Mouse (Mus musculus) ES-Bruce4 (cell line): ENCODE data around the gene Ptcd1. TPM values are rescaled to one million over a fixed set of nuclear protein-coding genes. Genes with fewer than 3 reads are reported as not detected.
"Not testable (repeated sequence)": the region's sequence is repeated elsewhere in the genome, so short reads cannot be mapped to it uniquely, and the experiment has no call there.

Source experiments
- H3K27ac ChIP-seq: 2 replicates; pipeline ENCODE4 v1.5.1; 2012; ENCODE audit warnings: low read length, inconsistent platforms; ENCODE audit not compliant: insufficient read depth
- H3K27me3 ChIP-seq: 2 replicates; pipeline ENCODE4 v1.6.1; 2012; ENCODE audit warnings: mild to moderate bottlenecking, low read length, inconsistent platforms; ENCODE audit not compliant: control insufficient read depth, poor library complexity, insufficient read depth, severe bottlenecking
- H3K36me3 ChIP-seq: 2 replicates; pipeline ENCODE4 v1.6.1; 2012; ENCODE audit warnings: inconsistent platforms, mild to moderate bottlenecking, low read length, moderate library complexity; ENCODE audit not compliant: control insufficient read depth, poor library complexity, insufficient read depth, severe bottlenecking
- H3K4me1 ChIP-seq: one replicate; pipeline ENCODE4 v1.8.1; 2011; ENCODE audit warnings: low read length; ENCODE audit not compliant: control insufficient read depth, insufficient read depth
- H3K4me3 ChIP-seq: 2 replicates; pipeline ENCODE4 v1.5.1; 2011; ENCODE audit warnings: low read depth, mild to moderate bottlenecking, low read length
- H3K9ac ChIP-seq: 2 replicates; pipeline ENCODE4 v1.6.1; 2012; ENCODE audit warnings: low read depth, mild to moderate bottlenecking, inconsistent platforms; ENCODE audit not compliant: poor library complexity, severe bottlenecking
- H3K9me3 ChIP-seq: replicated peaks from 2 replicates; pipeline ENCODE4 v1.6.1; 2012; ENCODE audit warnings: mild to moderate bottlenecking, low read length, inconsistent platforms; ENCODE audit not compliant: control insufficient read depth, poor library complexity, insufficient read depth, severe bottlenecking
- CTCF ChIP-seq: IDR thresholded peaks from one replicate; pipeline ENCODE4 v1.8.1; 2011; ENCODE audit warnings: low read depth, low read length
- EP300 ChIP-seq: IDR thresholded peaks from 2 replicates; pipeline ENCODE4 v1.6.1; 2011; ENCODE audit warnings: low read depth, low read length; ENCODE audit not compliant: insufficient read depth
- POLR2A ChIP-seq: IDR thresholded peaks from one replicate; pipeline ENCODE4 v1.8.1; 2011; ENCODE audit warnings: low read length; ENCODE audit not compliant: insufficient read depth
- polyA plus RNA-seq: library from polyadenylated mRNA; stranded (reverse); fragments of >200 nt; gene quantifications from 2 replicates; pipeline ENCODE4 v1.2.4, GENCODE M21; 2011; ENCODE audit warnings: low read depth; ENCODE audit not compliant: missing spikeins, insufficient read depth, insufficient read length

Ptcd1 gene
- polyA plus RNA-seq, 1 experiment: 14.1 TPM

DNA sequence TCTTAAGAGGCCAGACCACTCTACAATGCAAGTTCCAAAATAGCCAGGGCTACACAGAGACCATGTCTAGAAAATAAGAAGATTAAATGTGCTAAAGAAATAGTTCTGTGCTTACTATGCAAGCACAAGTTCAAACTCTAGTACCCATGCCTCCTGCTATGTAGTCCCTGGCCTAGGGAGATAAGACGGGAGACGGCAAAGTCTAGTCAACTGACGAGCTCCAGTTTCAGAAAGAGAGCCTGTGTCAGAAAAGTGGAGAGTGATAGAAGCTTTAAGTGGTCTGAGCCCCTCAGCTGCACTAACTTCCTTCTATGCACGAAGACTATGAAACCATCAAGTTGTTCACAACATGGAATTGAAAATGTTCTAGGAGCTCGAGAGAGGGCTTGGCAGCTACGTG lies 17.6 kb downstream of the Ptcd1 start:
- Histone ChIP-seq H3K36me3 (peaks cover 38% of the 10 kb centered on the region), H3K9me3 (no peaks in the 10 kb centered on the region), H3K27ac (no peak overlapping the region), H3K27me3 (no peaks in the 10 kb centered on the region), H3K4me1 (no peaks in the 10 kb centered on the region), H3K4me3 (no peak overlapping the region), H3K9ac (no peak overlapping the region)
- TF ChIP-seq EP300 (no peak), CTCF (no peak), POLR2A (no peak)

DNA sequence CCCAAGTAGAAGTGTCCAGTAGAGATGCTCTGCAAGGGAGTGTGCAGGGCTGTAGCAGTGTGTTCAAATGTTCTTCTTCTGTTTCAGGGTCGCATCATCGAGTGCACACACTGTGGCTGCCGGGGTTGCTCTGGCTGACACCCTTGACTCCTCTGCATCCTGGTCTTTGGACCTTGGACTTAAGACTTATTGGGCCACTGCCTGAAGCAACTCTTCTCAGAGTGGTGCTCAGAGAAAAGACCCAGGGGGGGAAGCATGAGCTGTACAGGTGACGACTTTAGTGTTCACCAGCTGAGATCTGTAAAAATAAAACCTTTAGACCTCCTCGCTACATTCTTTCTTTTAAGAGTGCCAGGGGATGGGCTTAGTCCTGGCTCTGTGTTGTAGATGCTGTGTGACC lies 19.2 kb downstream of the Ptcd1 start:
- Histone ChIP-seq H3K36me3 (peaks cover 51% of the 10 kb centered on the region), H3K9me3 (no peaks in the 10 kb centered on the region), H3K27me3 (no peaks in the 10 kb centered on the region), H3K4me3 (no peak overlapping the region), H3K4me1 (no peaks in the 10 kb centered on the region), H3K27ac (no peak overlapping the region), H3K9ac (no peak overlapping the region)
- TF ChIP-seq POLR2A (no peak), EP300 (no peak), CTCF (no peak)

DNA sequence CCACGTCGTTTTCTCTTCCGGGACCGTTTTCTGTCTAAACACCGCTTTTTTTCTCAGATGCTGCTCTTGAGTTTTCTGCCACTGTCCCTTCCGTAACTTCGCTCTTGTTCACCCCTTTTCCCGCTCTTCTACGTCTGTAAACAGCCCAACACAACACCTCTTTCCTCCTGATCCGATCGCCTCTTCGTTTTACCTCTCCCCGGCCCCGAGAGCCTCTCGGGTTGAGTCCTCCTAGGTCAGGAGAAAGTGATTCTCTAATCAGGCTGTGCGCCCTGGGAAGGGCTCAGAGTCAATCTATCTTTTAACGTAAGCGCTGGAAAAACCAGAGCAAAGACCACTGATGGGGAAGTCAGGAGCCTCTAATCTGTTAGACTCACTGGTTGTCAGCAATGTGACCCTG lies 26.3 kb downstream of the Ptcd1 start:
- Histone ChIP-seq H3K4me1 (no peaks in the 10 kb centered on the region), H3K9ac (peak overlapping the region; percentile 94), H3K36me3 (peaks cover 41% of the 10 kb centered on the region)

DNA sequence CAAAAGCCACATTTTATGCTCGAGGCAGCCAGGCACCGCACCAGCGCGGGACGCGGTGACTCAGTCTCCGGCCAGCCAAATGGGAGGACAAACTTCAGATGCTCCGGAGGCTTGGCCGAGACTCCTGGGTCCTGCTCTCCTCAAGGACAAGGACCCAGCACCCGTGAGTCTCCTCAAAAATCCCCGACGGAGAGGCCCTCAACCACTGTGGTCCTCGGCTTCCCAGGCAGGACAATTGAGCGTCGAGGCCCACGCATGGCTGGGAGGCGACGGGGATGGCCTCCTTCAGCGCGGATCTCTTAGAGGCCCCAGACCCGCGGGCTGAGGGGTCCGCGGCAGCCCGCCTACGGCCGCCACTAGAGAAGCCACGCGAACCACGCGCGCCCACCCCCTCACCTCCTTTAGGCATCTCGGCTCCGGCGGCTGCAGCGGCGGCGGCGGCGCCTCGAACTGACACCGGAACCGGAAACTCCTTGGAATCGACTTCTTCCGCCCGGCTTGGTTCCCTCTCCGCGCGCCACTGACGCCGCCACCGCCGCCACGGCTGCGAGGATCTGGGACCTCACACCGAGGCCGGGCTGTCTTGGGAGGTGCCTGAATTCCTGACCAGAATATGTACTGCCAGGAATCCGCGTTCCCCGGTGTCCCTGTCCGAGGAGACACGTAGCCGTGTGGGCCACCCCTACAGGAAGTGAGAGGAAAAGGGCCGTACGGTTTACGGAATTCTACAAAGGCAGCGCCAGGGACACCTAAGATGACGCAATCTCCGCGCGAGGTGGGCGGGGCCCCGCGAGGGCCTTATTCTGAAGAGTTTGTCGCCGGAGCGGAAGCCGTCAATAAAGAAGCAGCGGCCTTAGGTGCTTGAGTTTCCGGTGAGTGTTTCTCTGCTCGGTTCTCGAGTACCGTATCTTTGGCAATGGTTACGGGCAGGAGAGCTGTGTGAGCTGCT lies 27.1 kb downstream of the Ptcd1 start, which contains the start of the genes Pdap1 and Bud31:
Gene Pdap1 (minus strand): TSS at position 668 of the 949 bp plus-strand sequence.
Gene Bud31 (plus strand): TSS at position 792 of the 949 bp plus-strand sequence.
- H3K9ac ChIP-seq: peak within 1 kb of the TSS; percentile 94
- TF ChIP-seq EP300 (no peak), POLR2A (peak; percentile 85)
- H3K36me3 ChIP-seq: peaks cover 40% of the 10 kb centered on the region
- peak within 1 kb of the TSS; percentile 99 for H3K4me3 ChIP-seq
- no peaks in the 10 kb centered on the region for H3K27me3 ChIP-seq
- no peaks in the 10 kb centered on the region for H3K9me3 ChIP-seq
- peak within 1 kb of the TSS; percentile 14; the same call in 1 of the 2 replicates for H3K27ac ChIP-seq
- H3K4me1 ChIP-seq: no peaks in the 10 kb centered on the region

More for the DNA sequence above, 26.3 kb downstream of the Ptcd1 start:
- Histone ChIP-seq H3K27me3 (no peaks in the 10 kb centered on the region), H3K9me3 (no peaks in the 10 kb centered on the region), H3K27ac (no peak overlapping the region; the same call in 1 of the 2 replicates), H3K4me3 (peak overlapping the region; percentile 92)
- TF ChIP-seq POLR2A (no peak), CTCF (no peak), EP300 (no peak)

DNA sequence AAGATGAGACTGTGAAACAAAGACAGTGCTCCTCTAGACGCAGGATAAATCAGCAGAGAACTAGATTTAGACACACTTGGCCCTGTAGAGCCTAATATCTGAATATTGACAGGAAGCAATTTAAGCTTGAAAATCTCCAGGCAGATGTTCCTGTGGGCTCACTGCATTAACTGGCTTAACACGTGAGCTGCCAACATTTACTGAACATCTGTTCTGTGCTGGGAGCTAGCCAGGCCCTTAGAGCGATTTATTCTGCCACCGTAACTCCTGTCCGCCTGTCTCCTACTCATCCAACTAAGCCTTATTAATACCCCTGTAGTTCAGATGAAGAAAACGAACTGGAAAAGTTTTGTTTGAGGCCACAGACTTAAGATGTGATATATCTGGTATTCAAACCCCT lies 28.1 kb downstream of the Ptcd1 start:
- TF ChIP-seq POLR2A: no peak
- no peak for TF ChIP-seq CTCF
- TF ChIP-seq EP300: no peak
- H3K27ac ChIP-seq: no peak overlapping the region
- H3K4me1 ChIP-seq: no peaks in the 10 kb centered on the region
- peak overlapping the region; percentile 99 for H3K4me3 ChIP-seq
- H3K27me3 ChIP-seq: no peaks in the 10 kb centered on the region
- peak overlapping the region; percentile 94 for H3K9ac ChIP-seq
- H3K9me3 ChIP-seq: no peaks in the 10 kb centered on the region
- peaks cover 41% of the 10 kb centered on the region for H3K36me3 ChIP-seq

DNA sequence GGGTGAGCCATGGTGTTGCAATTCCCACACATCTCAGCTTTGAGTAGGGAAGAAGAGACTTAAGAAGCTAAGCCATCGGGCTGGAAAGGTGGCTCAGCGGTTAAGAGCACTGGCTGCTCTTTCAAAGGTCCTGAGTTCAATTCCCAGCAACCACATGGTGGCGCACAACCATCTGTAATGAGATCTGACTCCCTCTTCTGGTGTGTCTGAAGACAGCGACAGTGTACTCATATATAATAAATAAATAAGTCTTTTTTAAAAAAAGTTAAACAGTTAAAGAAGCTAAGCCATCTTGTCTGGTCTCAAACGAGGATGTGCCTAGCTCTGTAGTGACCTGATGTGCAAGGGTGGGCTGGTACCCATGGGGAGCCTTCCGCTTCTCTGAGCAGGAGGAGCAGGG lies 33.6 kb downstream of the Ptcd1 start:
- not testable (repeated sequence) for H3K9ac ChIP-seq, H3K4me1 ChIP-seq, H3K27me3 ChIP-seq, H3K27ac ChIP-seq, H3K9me3 ChIP-seq, H3K4me3 ChIP-seq
- H3K36me3 ChIP-seq: peaks cover 65% of the 10 kb centered on the region
- peak; percentile 10 for TF ChIP-seq CTCF
